Mouse (Mus musculus): Measurements from ENCODE around the gene 5730480H06Rik.

DNA sequence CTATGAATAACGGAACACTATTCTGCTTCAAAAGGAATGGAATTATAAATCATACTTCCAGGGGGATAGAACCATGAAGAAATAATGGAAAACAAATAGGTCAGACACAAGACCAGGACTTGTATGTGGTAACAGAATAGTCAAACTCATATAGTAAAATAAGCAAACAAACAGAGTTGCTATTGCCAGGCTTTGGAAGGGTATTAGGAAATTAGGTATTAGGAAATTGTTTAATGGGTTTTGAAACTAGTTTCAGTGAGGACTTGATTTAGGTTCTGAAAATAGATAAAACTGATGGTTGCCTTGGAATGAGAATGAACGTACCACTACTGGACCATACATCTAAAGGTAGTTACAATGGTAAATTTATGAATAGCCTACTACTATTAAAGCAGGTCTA is 2.0 kb downstream of the 5730480H06Rik start:
- TF ChIP-seq FLI1 (IDR thresholded peaks at IDR 0.05; ENCODE audit: low read length) (no peak), GATA1 (IDR thresholded peaks at IDR 0.05; ENCODE audit: borderline replicate concordance, low read length) (no peak)

Measured in megakaryocyte, embryonic 14.5 days (primary cell).